Mouse (Mus musculus) forebrain, embryonic 14.5 days (tissue): ENCODE measurements around the gene G6pc. TPM values are rescaled to one million over a fixed set of nuclear protein-coding genes. Genes with fewer than 3 reads are reported as not detected.

Source experiments
- ATAC-seq: fragments of 200-750 bp; cut with Nextera tagmentation; 2 replicates; pipeline ENCODE4 v1.8.0; 2017; ENCODE audit warnings: mild to moderate bottlenecking, moderate library complexity
- DNase-seq: peaks from one replicate; pipeline ENCODE4 v3.0.0-alpha.2; 2015; ENCODE audit warnings: low spot score
- H3K27ac ChIP-seq: fragments of 300-500 bp; sonication (generic); 2 replicates; pipeline ENCODE4 v1.5.1; 2014; ENCODE audit warnings: low read depth, mild to moderate bottlenecking, control low read depth, low read length, moderate library complexity
- H3K27me3 ChIP-seq: fragments of 300-500 bp; sonication (generic); replicated peaks from 2 replicates; pipeline ENCODE4 v1.6.1; 2014; ENCODE audit warnings: low read length, control low read depth, mixed read lengths; ENCODE audit not compliant: control insufficient read depth, insufficient read depth
- H3K36me3 ChIP-seq: fragments of 300-500 bp; sonication (generic); 2 replicates; pipeline ENCODE4 v1.6.1; 2014; ENCODE audit warnings: low read length, control low read depth; ENCODE audit not compliant: control insufficient read depth, insufficient read depth
- H3K4me1 ChIP-seq: fragments of 300-500 bp; sonication (generic); 2 replicates; pipeline ENCODE4 v1.6.1; 2014; ENCODE audit warnings: antibody characterized with exemption, low read length, control low read depth; ENCODE audit not compliant: control insufficient read depth, insufficient read depth
- H3K4me2 ChIP-seq: fragments of 300-500 bp; sonication (generic); 2 replicates; pipeline ENCODE4 v1.6.1; 2014; ENCODE audit warnings: mild to moderate bottlenecking, control low read depth, low read length
- H3K4me3 ChIP-seq: fragments of 300-500 bp; sonication (generic); 2 replicates; pipeline ENCODE4 v1.5.1; 2014; ENCODE audit warnings: low read depth, low read length, control low read depth
- H3K9ac ChIP-seq: fragments of 300-500 bp; sonication (generic); 2 replicates; pipeline ENCODE4 v1.6.1; 2014; ENCODE audit warnings: mild to moderate bottlenecking, low read length, control low read depth, moderate library complexity
- H3K9me3 ChIP-seq: fragments of 300-500 bp; sonication (generic); replicated peaks from 2 replicates; pipeline ENCODE4 v1.6.1; 2016; ENCODE audit warnings: low read length, control low read depth, mixed read lengths; ENCODE audit not compliant: control insufficient read depth
- WGBS: fragments of 180-500 bp; shearing (Covaris S2); extraction: QIAGEN DNeasy Blood & Tissue Kit; methylation state at CpG from one replicate; pipeline ENCODE4 v1.1.7; 2014; 5-methylcytosine and 5-hydroxymethylcytosine counted together
- polyA plus RNA-seq: library from polyadenylated mRNA; unstranded; fragments of >200 nt; fragmentation: Nextera tagmentation; extraction: Ambion mirVana; gene quantifications from 2 replicates; pipeline ENCODE4 v1.2.1, GENCODE M21; 2014

The G6pc gene
- polyA plus RNA-seq, 1 experiment from 2014 or later, result not detected

DNA sequence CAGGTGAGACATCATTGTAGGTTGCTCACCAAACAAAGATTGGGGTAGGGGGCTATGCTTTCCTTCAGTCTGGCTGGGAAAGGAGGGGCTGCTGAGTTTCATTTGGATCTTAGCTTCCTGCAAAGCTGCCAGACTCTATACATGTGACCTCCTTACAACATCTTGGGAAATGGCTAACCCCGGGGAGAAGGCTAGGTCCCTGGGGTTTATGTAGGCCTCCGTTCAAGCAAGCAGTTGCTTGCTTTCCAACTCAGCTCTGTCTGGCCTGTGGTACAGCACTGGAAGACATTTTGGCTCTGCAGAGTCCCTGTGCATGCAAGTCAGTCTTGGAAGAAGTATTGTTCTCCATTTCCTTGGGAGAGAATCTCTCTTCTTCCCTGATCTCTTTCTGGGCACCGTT lies 34.8 kb upstream of the G6pc start:
- WGBS, result 84% methylated on average over 3 of the region's 3 CpGs
- Histone ChIP-seq H3K4me3 (no peak overlapping the region), H3K36me3 (0 out of 2 replicates have a peak, but pooled peaks cover 2% of the 10 kb centered on the region)

DNA sequence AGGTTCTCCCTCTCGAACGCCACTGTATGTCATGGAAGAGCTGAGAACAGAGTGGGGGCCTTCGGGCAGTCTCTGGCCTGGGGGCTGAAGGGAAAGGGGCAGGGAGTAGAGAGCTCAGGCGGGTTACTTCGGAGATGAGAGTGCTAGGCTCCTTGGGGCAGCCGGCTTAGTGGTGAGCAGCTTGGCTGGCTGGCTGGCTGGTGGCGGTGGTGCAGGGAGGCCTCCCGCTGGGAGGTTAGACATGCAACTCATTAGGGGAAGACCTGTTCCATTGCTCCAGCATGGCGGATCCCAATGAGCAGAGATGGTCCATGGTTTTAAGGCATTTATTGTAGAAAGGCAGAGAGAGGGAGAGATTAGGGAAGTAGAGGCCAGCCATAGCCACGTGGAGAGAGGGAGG lies 33.3 kb upstream of the G6pc start:
- H3K9ac ChIP-seq, result no peak overlapping the region
- DNase-seq, result no peak
- H3K36me3 ChIP-seq, result no peaks in the 10 kb centered on the region
- H3K27me3 ChIP-seq, result no peaks in the 10 kb centered on the region
- no peak overlapping the region for H3K27ac ChIP-seq
- ATAC-seq, result no peak
- H3K4me2 ChIP-seq, result no peak overlapping the region
- WGBS, result 33% methylated on average over 10 of the region's 10 CpGs
- 0 out of 2 replicates have a peak, but pooled peaks cover 5% of the 10 kb centered on the region for H3K4me1 ChIP-seq
- H3K4me3 ChIP-seq, result no peak overlapping the region
- H3K9me3 ChIP-seq, result no peaks in the 10 kb centered on the region

More for the DNA sequence above, 34.8 kb upstream of the G6pc start:
- no peak for ATAC-seq
- H3K27me3 ChIP-seq, result no peaks in the 10 kb centered on the region
- no peak for DNase-seq
- no peak overlapping the region for H3K9ac ChIP-seq
- H3K4me1 ChIP-seq, result 0 out of 2 replicates have a peak, but pooled peaks cover 2% of the 10 kb centered on the region
- no peak overlapping the region for H3K27ac ChIP-seq
- H3K9me3 ChIP-seq, result no peaks in the 10 kb centered on the region
- H3K4me2 ChIP-seq, result no peak overlapping the region

DNA sequence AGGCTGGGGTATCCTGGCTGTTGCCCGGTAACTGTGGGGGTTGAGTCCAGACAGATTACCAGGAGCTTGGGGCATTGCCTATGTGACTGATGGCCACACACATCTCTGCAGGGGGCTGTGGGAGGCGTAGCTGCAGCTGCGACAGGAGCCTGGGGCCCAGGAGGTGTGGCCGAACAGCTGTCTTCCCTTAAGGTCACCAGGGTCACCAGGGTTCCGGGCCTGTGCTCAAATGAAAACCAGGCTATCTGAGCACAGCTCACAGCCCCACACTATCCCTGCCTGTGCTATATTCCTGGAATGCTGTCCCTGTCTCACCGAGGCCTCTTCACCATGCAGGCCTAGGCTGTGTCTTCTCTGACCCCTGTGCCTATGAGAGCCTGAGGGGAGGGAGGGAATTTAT lies 32.8 kb upstream of the G6pc start:
- Histone ChIP-seq H3K4me3 (no peak overlapping the region), H3K9me3 (no peaks in the 10 kb centered on the region), H3K4me2 (no peak overlapping the region), H3K27ac (no peak overlapping the region), H3K36me3 (no peaks in the 10 kb centered on the region), H3K9ac (no peak overlapping the region), H3K4me1 (0 out of 2 replicates have a peak, but pooled peaks cover 5% of the 10 kb centered on the region), H3K27me3 (no peaks in the 10 kb centered on the region)
- WGBS, result 9% methylated on average over 6 of the region's 6 CpGs
- ATAC-seq (no peak), DNase-seq (no peak)

DNA sequence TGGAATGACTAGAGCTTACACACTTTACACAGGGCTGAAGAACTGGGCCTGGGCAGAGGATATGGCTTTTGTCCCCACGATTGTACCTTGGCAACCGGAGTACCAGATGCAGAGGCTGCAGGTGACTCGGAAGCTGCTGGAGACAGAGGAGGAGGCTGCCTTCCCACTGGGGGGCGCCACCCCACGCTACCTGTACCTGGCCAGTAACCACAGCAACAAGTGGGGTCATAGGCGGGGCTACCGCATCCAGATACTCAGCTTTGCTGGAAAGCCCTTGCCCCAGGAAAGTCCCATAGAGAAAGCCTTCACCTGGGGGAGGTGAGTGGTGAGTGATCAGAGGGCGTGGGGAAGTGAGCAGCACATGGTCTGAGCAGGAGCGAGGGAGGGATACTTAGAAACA lies 31.7 kb upstream of the G6pc start:
- DNase-seq, result no peak
- Histone ChIP-seq H3K4me2 (no peak overlapping the region), H3K4me3 (no peak overlapping the region), H3K9ac (no peak overlapping the region), H3K9me3 (no peaks in the 10 kb centered on the region), H3K4me1 (0 out of 2 replicates have a peak, but pooled peaks cover 5% of the 10 kb centered on the region), H3K36me3 (no peaks in the 10 kb centered on the region), H3K27ac (no peak overlapping the region), H3K27me3 (no peaks in the 10 kb centered on the region)
- no peak for ATAC-seq
- 81% methylated on average over 9 of the region's 9 CpGs for WGBS

DNA sequence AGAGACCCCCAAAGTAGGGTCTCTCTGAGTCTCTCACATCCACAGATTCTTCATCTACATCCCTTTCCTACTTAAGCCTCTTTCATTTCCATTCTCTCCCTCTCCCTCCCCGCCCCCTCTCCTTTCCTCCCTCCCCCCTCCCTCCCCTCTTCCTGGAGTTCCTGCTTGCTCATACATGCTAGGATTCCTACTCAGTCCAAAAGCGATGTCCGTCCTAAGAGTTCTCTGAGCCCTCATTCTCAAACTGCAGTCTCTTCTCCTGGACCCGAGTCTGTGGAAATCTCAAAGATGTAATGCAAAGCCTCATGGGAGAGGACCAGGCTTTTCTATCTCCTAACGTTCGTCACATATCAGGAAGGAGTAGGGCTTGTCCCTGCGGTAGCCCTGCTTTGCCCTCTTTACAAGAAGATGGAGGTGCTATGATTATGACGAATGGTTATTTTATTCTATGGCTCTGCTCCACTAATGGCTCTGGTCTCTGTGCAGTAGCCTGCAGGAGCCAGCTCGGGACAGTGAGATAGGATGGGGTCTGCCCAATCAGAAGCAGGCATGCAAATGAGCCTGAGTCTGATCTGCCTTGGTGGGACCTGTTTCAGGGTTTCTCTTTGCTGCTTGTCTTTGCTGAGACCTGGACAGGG lies 29.1 kb upstream of the G6pc start:
- DNase-seq (peak; percentile 75), ATAC-seq (peak; percentile 87)
- H3K36me3 ChIP-seq, result no peaks in the 10 kb centered on the region
- H3K9ac ChIP-seq, result peak overlapping the region; percentile 47
- no peaks in the 10 kb centered on the region for H3K27me3 ChIP-seq
- H3K9me3 ChIP-seq, result no peaks in the 10 kb centered on the region
- H3K4me3 ChIP-seq, result peak overlapping the region; percentile 20
- peak overlapping the region; percentile 46 for H3K4me2 ChIP-seq
- H3K4me1 ChIP-seq, result 0 out of 2 replicates have a peak, but pooled peaks cover 5% of the 10 kb centered on the region
- WGBS, result under 1% methylated on average over 9 of the region's 9 CpGs
- H3K27ac ChIP-seq, result peak overlapping the region; percentile 1; the same call in 1 of the 2 replicates

DNA sequence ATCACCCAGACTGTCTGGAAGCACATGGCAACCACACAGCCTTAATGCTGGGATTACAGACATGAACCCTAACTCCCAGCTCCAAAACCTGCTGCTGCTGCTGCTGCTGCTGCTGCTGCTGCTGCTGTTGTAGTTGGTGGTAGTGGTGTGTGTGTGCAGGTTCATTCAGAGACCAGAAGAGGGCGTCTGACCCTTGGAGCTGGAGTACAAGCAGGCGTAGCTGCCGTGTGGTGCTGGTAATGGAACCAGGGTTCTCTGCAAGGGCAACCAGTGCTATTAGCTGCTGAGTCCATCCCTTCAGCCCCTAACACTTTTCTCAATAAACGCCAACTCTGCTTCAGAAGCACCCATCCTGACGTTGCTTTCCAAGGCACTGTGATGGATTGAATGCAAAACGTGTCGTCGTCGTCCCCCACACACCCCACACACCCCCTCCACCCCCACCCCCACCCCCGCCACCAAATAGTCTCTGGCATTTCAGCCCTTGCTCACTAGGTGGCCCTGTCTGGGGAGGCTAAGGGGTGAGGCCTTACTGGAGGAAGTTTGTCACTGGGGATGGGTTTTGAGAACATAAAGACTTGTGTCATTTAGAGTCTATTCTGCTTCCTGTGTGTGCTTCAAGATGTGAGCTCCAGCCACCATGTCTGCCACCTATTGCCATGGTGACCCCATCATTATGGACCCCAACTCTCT lies 20.1 kb upstream of the G6pc start:
- ATAC-seq (no peak), DNase-seq (no peak)
- no peak overlapping the region for H3K27ac ChIP-seq
- no peak overlapping the region for H3K4me3 ChIP-seq
- no peak overlapping the region for H3K4me2 ChIP-seq
- no peaks in the 10 kb centered on the region for H3K9me3 ChIP-seq
- WGBS, result 76% methylated on average over 10 of the region's 10 CpGs
- H3K27me3 ChIP-seq, result no peaks in the 10 kb centered on the region
- H3K9ac ChIP-seq, result no peak overlapping the region
- no peaks in the 10 kb centered on the region for H3K36me3 ChIP-seq
- H3K4me1 ChIP-seq, result no peaks in the 10 kb centered on the region

DNA sequence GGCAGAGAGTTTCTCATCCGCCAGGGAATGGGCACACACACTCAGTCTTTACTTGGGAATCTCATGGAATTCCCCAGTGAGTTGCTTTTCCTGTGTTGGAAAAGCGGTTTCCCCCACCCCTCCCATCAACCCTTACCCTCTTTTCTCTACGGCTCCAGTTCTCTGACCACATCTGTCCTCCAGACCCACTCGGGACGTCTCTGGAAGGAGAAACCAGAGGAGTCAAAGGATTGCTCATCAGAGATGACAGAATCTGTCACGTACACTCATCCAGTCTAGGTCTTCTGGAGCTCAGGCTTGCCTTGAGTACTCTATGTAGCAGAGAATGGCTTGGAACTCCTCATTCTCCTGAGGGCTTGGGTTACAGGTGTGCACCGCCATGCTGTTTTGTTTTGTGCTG lies 18.6 kb upstream of the G6pc start:
- no peaks in the 10 kb centered on the region for H3K36me3 ChIP-seq
- H3K4me2 ChIP-seq, result no peak overlapping the region
- H3K4me3 ChIP-seq, result no peak overlapping the region
- 76% methylated on average over 7 of the region's 7 CpGs for WGBS
- no peaks in the 10 kb centered on the region for H3K27me3 ChIP-seq
- no peak for ATAC-seq
- H3K4me1 ChIP-seq, result no peaks in the 10 kb centered on the region
- no peak for DNase-seq
- H3K9me3 ChIP-seq, result no peaks in the 10 kb centered on the region
- no peak overlapping the region for H3K27ac ChIP-seq
- no peak overlapping the region for H3K9ac ChIP-seq

DNA sequence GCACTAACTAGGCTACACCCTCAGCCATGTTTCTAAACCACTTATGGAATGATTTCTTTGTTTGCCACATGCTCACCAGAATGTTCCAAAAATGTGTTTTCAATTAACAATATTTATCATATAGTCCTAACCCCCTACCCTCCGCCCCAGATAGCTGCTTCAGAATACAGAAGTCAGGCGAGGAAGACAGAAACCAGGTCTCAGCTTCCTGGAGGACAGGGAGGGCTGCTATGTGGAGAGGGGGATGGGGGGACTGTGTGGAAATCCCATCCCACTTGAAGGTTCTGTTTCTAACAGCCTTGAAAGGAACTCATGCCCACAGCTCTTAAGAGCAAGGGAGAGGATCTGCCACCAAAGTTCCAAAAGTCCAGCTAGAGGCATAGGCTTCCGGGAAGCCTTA lies 18.1 kb upstream of the G6pc start:
- Histone ChIP-seq H3K36me3 (no peaks in the 10 kb centered on the region), H3K9ac (no peak overlapping the region), H3K4me1 (no peaks in the 10 kb centered on the region), H3K27me3 (no peaks in the 10 kb centered on the region), H3K27ac (no peak overlapping the region), H3K9me3 (no peaks in the 10 kb centered on the region), H3K4me2 (no peak overlapping the region), H3K4me3 (no peak overlapping the region)
- DNase-seq, result no peak
- no peak for ATAC-seq
- WGBS, result 90% methylated on average over 3 of the region's 3 CpGs

DNA sequence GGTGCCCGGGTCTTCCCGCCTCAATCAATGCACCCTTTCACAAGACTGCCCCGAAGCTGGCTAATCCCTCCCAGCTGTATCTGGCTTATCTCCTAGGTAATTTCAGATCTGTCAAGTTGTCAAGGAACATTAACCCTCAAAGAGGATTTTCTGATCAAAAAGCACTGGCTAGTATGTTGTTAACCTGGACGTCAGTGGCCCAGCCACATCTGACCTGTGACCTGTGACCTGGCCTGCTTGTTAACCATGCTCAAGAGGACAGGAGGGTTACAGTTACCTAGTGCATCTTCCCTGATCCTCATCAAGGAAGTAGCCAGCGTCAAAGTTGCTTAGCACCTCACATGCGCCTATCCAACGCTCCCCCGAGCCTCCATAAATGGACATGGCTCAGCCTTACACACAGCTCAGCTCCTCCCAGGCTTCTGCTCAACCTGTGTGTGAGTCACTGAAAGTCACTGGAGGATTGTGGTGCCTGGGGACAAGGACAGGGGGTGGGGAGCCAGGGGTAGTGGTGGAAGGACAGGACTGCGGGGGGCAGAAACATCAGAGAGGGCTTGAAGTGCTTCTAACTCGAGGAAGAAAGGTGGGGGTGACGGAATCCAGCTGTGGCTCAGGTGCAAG lies 16.2 kb upstream of the G6pc start:
- Histone ChIP-seq H3K4me3 (no peak overlapping the region), H3K4me1 (no peaks in the 10 kb centered on the region), H3K9ac (no peak overlapping the region), H3K27me3 (no peaks in the 10 kb centered on the region), H3K4me2 (no peak overlapping the region), H3K27ac (no peak overlapping the region), H3K36me3 (no peaks in the 10 kb centered on the region), H3K9me3 (no peaks in the 10 kb centered on the region)
- no peak for DNase-seq
- 72% methylated on average over 11 of the region's 11 CpGs for WGBS
- no peak for ATAC-seq
